Mouse (Mus musculus) layer of hippocampus, postnatal 14 days (tissue): ENCODE data around the gene Gm10324. TPM values are rescaled to one million over a fixed set of nuclear protein-coding genes. Genes with fewer than 3 reads are reported as not detected.
"Not testable (repeated sequence)": the region's sequence is repeated elsewhere in the genome, so short reads cannot be mapped to it uniquely, and the experiment has no call there.

Source experiments
- DNase-seq, 2 experiments: peaks; one replicate each; pipeline ENCODE4 v3.0.0; 2021 to 2022; ENCODE audit warnings: low spot score in 2 of 2, mixed read lengths in 1 of 2
- long read RNA-seq, 2 experiments: library from polyadenylated mRNA; stranded (forward); transcript quantifications; one replicate each; pipeline ENCODE4 v2.0.0; 2021
- total RNA-seq, 2 experiments: library from RNA; stranded (reverse); gene quantifications; 2 replicates each; pipeline ENCODE4 v1.2.3; 2021

Gene Gm10324
- total RNA-seq, result not detected
- long read RNA-seq, experiment 1, result 0 reads
- long read RNA-seq, experiment 2, result 0 reads

DNA sequence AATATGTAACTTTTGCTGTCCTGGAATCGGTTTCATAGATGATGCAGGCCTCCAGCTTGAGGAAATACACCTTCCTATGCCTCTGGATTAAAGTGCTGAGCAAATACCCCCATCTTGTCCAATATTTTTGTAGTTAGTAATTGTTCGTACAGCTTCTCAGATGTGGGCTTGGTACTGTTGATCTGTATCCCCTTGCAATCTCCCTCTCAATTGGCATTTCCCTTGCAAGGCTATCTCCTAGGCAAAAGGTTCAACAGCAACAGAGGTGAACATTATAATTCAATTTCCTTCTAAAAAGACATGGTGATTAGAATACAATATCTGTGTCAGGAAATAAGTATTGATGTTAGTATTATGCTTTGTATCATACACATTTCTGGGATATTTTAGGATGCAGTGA lies at the start of gene Gm10324:
TSS of gene Gm10324 (plus strand) at position 301 of the 400 bp plus-strand sequence.
- not testable (repeated sequence) for DNase-seq

Other genes starting within 250 kb of the Gm10324 start
- not detected for gene Gm10772, start 108.0 kb downstream of the Gm10324 start, total RNA-seq